Mouse (Mus musculus): Measurements from ENCODE around the gene Gm14325. TPM values are rescaled to one million over a fixed set of nuclear protein-coding genes. Genes with fewer than 3 reads are reported as not detected.
A peak's percentile ranks its signal among the peaks of the same experiment; 100 is the strongest.
"Not testable (repeated sequence)": the region's sequence is repeated elsewhere in the genome, so short reads cannot be mapped to it uniquely, and the experiment has no call there.

Gm14325 gene
- 100 to 1,000 TPM; 113 to 136 (median 124) TPM for total RNA-seq (2022)

- peak; percentile 54 to 85 for DNase-seq (ENCODE audit: low spot score in 2 of 2)
These were observed at the start of gene Gm14325 for GRCm38 (mm10) chr2:177839901-177840663. Gene Gm14325, minus strand, starts transcription at chr2:177840336.

GRCm38 (mm10) chr2:177887743-177888142, 47.6 kb upstream of the Gm14325 start:
- not testable (repeated sequence) for DNase-seq (ENCODE audit: low spot score in 2 of 2)

- not testable (repeated sequence) for DNase-seq (ENCODE audit: low spot score in 2 of 2)
These were observed 22.1 kb upstream of the Gm14325 start for GRCm38 (mm10) chr2:177862254-177862653.

GRCm38 (mm10) chr2:177843666-177844065, 3.5 kb upstream of the Gm14325 start:
- not testable (repeated sequence) for DNase-seq (ENCODE audit: low spot score in 2 of 2)

- not testable (repeated sequence) for DNase-seq (ENCODE audit: low spot score in 2 of 2)
These were observed 3.4 kb downstream of the Gm14325 start for GRCm38 (mm10) chr2:177836756-177837155.

- not testable (repeated sequence) for DNase-seq (ENCODE audit: low spot score in 2 of 2)
These were observed 4.2 kb downstream of the Gm14325 start for GRCm38 (mm10) chr2:177835733-177836536.

GRCm38 (mm10) chr2:177821952-177822351, 18.2 kb downstream of the Gm14325 start:
- not testable (repeated sequence) for DNase-seq (ENCODE audit: low spot score in 2 of 2)

- not testable (repeated sequence) for DNase-seq (ENCODE audit: low spot score in 2 of 2)
These were observed 34.0 kb downstream of the Gm14325 start for GRCm38 (mm10) chr2:177806170-177806569.

- DNase-seq (ENCODE audit: low spot score in 2 of 2) = not testable (repeated sequence)
These were observed 52.8 kb downstream of the Gm14325 start for GRCm38 (mm10) chr2:177787351-177787750.

Other genes with a start within 250 kb of the Gm14325 start
- 10 to 100 TPM; 29.1 to 45.6 (median 37.1) TPM for gene Gm14322, start 81.0 kb downstream of the Gm14325 start, total RNA-seq (2022)
- gene Gm14327, start 56.8 kb upstream of the Gm14325 start, total RNA-seq (2022) = 1 to 10 TPM; 5.2 to 8.9 (median 7.8) TPM
- 1 to 10 TPM in 3 of 4 experiments, under 1 TPM in 1; 0.98 to 1.9 (median 1.7) TPM for gene Zfp972, start 85.3 kb upstream of the Gm14325 start, total RNA-seq (2022)
- gene Gm14326, start 117.0 kb upstream of the Gm14325 start, total RNA-seq (2022) = 10 to 100 TPM; 42.3 to 69.7 (median 64.9) TPM
- gene Zfp971, start 182.9 kb upstream of the Gm14325 start, total RNA-seq (2022) = 10 to 100 TPM; 23.9 to 32.2 (median 29.6) TPM
- 10 to 100 TPM; 24.2 to 26.1 (median 24.7) TPM for gene Zfp931, start 238.1 kb upstream of the Gm14325 start, total RNA-seq (2022)